In the genomic region with DNA sequence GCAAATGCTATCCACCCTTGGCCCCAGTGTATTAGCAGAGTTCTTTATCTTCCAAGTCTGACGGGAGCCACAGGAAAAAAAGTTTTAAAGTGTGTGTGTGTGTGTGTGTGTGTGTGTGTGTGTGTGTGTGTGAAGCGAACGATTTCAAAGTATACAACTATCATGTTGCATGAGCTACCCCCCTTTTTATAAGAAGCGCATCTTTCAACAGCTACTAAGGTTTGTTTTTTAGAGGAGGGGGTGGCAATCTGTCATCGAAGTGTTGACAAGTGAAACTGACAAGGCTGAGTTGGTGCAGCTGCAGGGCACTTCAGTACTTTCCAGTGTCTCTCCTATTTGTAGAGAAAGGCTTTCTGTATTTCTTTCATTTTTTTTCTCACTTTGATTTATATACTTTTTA, we compare ENCODE assay signal across 26 mouse cellular contexts.
DNase-seq lines count a peak whose midpoint lies in the region; ATAC-seq and TF ChIP-seq lines count a peak whose summit lies in the region.
"Had no signal": no experiment of that assay in that cellular context is flagged by ENCODE, and none has a peak within 500 bp of the region (broad histone marks: within the 10 kb centered on the region; RNA-seq: fewer than 3 reads in every experiment).

No protein-coding gene starts in this region.

- 0 out of 2 replicates have a peak, but pooled peaks have one; percentile 33 for ATAC-seq in heart, postnatal 0 days (ENCODE audit: insufficient read depth, low read depth)
- ATAC-seq in neural tube, embryonic 15.5 days (ENCODE audit: low FRiP score) = no peak
- no peak for ATAC-seq in monocyte, adult 5-6 weeks (replicated peaks; ENCODE audit: insufficient number of reproducible peaks, low FRiP score, low TSS enrichment, poor library complexity, severe bottlenecking)
- ATAC-seq: activated CD4-positive, CD25-positive, alpha-beta regulatory T cell, adult 4 months; forebrain, embryonic 16.5 days; intestine, embryonic 15.5 days; lung, postnatal 0 days had no signal

- no peak for TF ChIP-seq POLR2A in heart, adult 2 months (IDR thresholded peaks at IDR 0.05; ENCODE audit: insufficient read depth, low read depth, low read length)

- no peak overlapping the region for H3K4me3 ChIP-seq in heart, embryonic 10.5 days
- H3K4me3 ChIP-seq in heart, postnatal 0 days (ENCODE audit: low read depth, low read length) = peak overlapping the region; percentile 13; the same call in 1 of the 2 replicates
- no peak overlapping the region for H3K4me3 ChIP-seq in heart, adult 2 months
- H3K4me3 ChIP-seq in neural tube, embryonic 15.5 days (replicated peaks) = no peak overlapping the region
- H3K4me3 ChIP-seq: embryonic facial prominence, embryonic 15.5 days; hindbrain, embryonic 15.5 days; intestine, embryonic 15.5 days; limb, embryonic 13.5 days; liver, embryonic 13.5 days; myocyte had no signal

- H3K4me1 ChIP-seq in heart, embryonic 10.5 days = peaks cover 20% of the 10 kb centered on the region
- H3K4me1 ChIP-seq in heart, postnatal 0 days (ENCODE audit: control insufficient read depth, insufficient read depth) = peaks cover 9% of the 10 kb centered on the region
- H3K4me1 ChIP-seq in heart, adult 2 months (ENCODE audit: control insufficient read depth, insufficient read depth, low read length) = no peaks in the 10 kb centered on the region; the same call in 1 of the 2 replicates
- H3K4me1 ChIP-seq in neural tube, embryonic 15.5 days = no peaks in the 10 kb centered on the region
- H3K4me1 ChIP-seq: hindbrain, embryonic 15.5 days; intestine, embryonic 15.5 days; limb, embryonic 13.5 days; liver, embryonic 13.5 days had no signal

- 0 out of 2 replicates have a peak overlapping the region, but pooled peaks have one; percentile 1 for H3K9ac ChIP-seq in heart, postnatal 0 days (replicated peaks; ENCODE audit: low read depth, low read length)
- H3K9ac ChIP-seq in heart, adult 2 months (ENCODE audit: low read depth, low read length) = no peak overlapping the region
- no peak overlapping the region for H3K9ac ChIP-seq in neural tube, embryonic 15.5 days (replicated peaks)
- H3K9ac ChIP-seq: embryonic facial prominence, embryonic 15.5 days; hindbrain, embryonic 15.5 days; intestine, embryonic 15.5 days; limb, embryonic 13.5 days; liver, embryonic 13.5 days had no signal

- H3K27me3 ChIP-seq in heart, embryonic 10.5 days (ENCODE audit: insufficient read depth, poor library complexity, severe bottlenecking) = no peaks in the 10 kb centered on the region
- no peaks in the 10 kb centered on the region for H3K27me3 ChIP-seq in heart, postnatal 0 days (ENCODE audit: control insufficient read depth, insufficient read depth, low read length)
- no peaks in the 10 kb centered on the region for H3K27me3 ChIP-seq in heart, adult 2 months (ENCODE audit: control insufficient read depth, insufficient read depth, low read length)
- H3K27me3 ChIP-seq in neural tube, embryonic 15.5 days (replicated peaks) = no peaks in the 10 kb centered on the region
- H3K27me3 ChIP-seq: embryonic facial prominence, embryonic 15.5 days; hindbrain, embryonic 15.5 days; intestine, embryonic 15.5 days; limb, embryonic 13.5 days; liver, embryonic 13.5 days had no signal

- no peak for TF ChIP-seq CTCF in heart, postnatal 0 days (IDR thresholded peaks at IDR 0.05; ENCODE audit: low read depth)
- TF ChIP-seq CTCF in heart, adult 2 months (IDR thresholded peaks at IDR 0.05) = no peak

- peak overlapping the region; percentile 40 for H3K4me2 ChIP-seq in heart, postnatal 0 days (ENCODE audit: low read depth, low read length)
- H3K4me2 ChIP-seq in neural tube, embryonic 15.5 days = no peak overlapping the region
- H3K4me2 ChIP-seq: embryonic facial prominence, embryonic 15.5 days; hindbrain, embryonic 15.5 days; intestine, embryonic 15.5 days; limb, embryonic 13.5 days; liver, embryonic 13.5 days had no signal

- H3K36me3 ChIP-seq in heart, embryonic 10.5 days = no peaks in the 10 kb centered on the region
- H3K36me3 ChIP-seq in heart, postnatal 0 days (replicated peaks; ENCODE audit: control insufficient read depth, insufficient read depth, low read length) = no peaks in the 10 kb centered on the region
- peaks cover 2% of the 10 kb centered on the region for H3K36me3 ChIP-seq in heart, adult 2 months (ENCODE audit: control insufficient read depth, insufficient read depth, low read length)
- no peaks in the 10 kb centered on the region for H3K36me3 ChIP-seq in neural tube, embryonic 15.5 days
- H3K36me3 ChIP-seq: embryonic facial prominence, embryonic 15.5 days; G1E; hindbrain, embryonic 15.5 days; intestine, embryonic 15.5 days; limb, embryonic 13.5 days; liver, embryonic 13.5 days had no signal

- peak; percentile 79 for DNase-seq in heart, embryonic 10.5 days (ENCODE audit: low spot score)
- no peak for DNase-seq in heart, adult 9 months (ENCODE audit: low spot score in 2 of 2)
- DNase-seq in heart, postnatal 0 days (ENCODE audit: low spot score) = peak; percentile 28
- no peak for DNase-seq in heart, adult 2 months
- DNase-seq in neural tube, embryonic 10.5 days (ENCODE audit: extremely low spot score, low spot score) = peak; percentile 23
- no peak for DNase-seq in adrenal gland, adult 18-20 months (ENCODE audit: low spot score in 2 of 2)
- DNase-seq: adrenal gland, postnatal 36 days; cerebellum, adult 11-12 months; cerebellum, postnatal 25 days; liver, embryonic 13.5 days; midbrain, embryonic 14.5 days; right cerebral cortex, postnatal 14 days; spleen, adult 18-20 months; thymus, adult 18-20 months; thymus, postnatal 4 days had no signal

- no peaks in the 10 kb centered on the region for H3K79me2 ChIP-seq in heart, adult 2 months (replicated peaks; ENCODE audit: control insufficient read depth, insufficient read depth, low read length)

- WGBS in heart, embryonic 10.5 days = 14% methylated on average over 5 of the region's 5 CpGs
- WGBS in heart, postnatal 0 days = 11% methylated on average over 5 of the region's 5 CpGs
- 28% methylated on average over 5 of the region's 5 CpGs for WGBS in heart, adult 2 months
- WGBS in neural tube, embryonic 15.5 days = 67% methylated on average over 5 of the region's 5 CpGs

- no peak for TF ChIP-seq EP300 in heart, postnatal 0 days (IDR thresholded peaks at IDR 0.05; ENCODE audit: low read depth)
- TF ChIP-seq EP300 in heart, adult 2 months (IDR thresholded peaks at IDR 0.05; ENCODE audit: insufficient read depth, low read depth, low read length) = no peak

- no peaks in the 10 kb centered on the region for H3K9me3 ChIP-seq in heart, embryonic 10.5 days
- no peaks in the 10 kb centered on the region for H3K9me3 ChIP-seq in heart, postnatal 0 days (replicated peaks; ENCODE audit: control insufficient read depth, low read length)
- no peaks in the 10 kb centered on the region for H3K9me3 ChIP-seq in neural tube, embryonic 15.5 days (replicated peaks)
- H3K9me3 ChIP-seq: embryonic facial prominence, embryonic 15.5 days; G1E; hindbrain, embryonic 15.5 days; intestine, embryonic 15.5 days; limb, embryonic 13.5 days; liver, embryonic 13.5 days had no signal

- intact Hi-C loops in heart, adult 2 months (cut with DNase I) = no loop called here

- H3K27ac ChIP-seq in heart, embryonic 10.5 days = no peak overlapping the region
- no peak overlapping the region for H3K27ac ChIP-seq in heart, postnatal 0 days (ENCODE audit: low read depth)
- no peak overlapping the region for H3K27ac ChIP-seq in heart, adult 2 months
- H3K27ac ChIP-seq in neural tube, embryonic 15.5 days (replicated peaks) = no peak overlapping the region
- H3K27ac ChIP-seq: embryonic facial prominence, embryonic 15.5 days; hindbrain, embryonic 15.5 days; intestine, embryonic 15.5 days; limb, embryonic 13.5 days; liver, embryonic 13.5 days had no signal

Comparison
In these comparisons a context has a peak if more than half of its experiments do, and no peak if none do; other contexts are left out.
1. DNase-seq: peak in heart, embryonic 10.5 days (single experiment), heart, postnatal 0 days (single experiment) and neural tube, embryonic 10.5 days (single experiment); none in heart, adult 9 months (0 of 2), heart, adult 2 months (0 of 2) and adrenal gland, adult 18-20 months (0 of 2).